In the genomic region with DNA sequence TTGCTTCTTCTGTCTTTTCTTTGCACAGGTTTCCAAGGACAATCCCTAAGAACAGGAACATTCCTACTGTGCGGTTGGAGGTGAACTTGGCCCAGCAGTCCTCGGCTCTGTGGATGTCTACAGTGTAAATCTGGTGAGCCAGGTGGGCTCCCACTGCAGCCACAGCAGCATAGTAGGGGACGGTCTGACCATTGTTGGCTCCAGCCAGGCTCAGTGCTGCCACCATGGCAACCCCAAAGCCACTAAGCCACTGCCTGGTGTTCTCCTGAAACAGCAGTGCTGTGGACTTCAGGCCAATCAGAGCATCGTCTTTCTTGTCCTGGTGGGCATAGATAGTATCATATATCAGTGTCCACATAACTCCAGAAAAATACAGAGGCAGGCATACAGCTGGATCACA, we compare ENCODE assay signal across 21 mouse cellular contexts. TPM values are rescaled to one million over a fixed set of nuclear protein-coding genes. Genes with fewer than 3 reads are reported as not detected.
DNase-seq lines count a peak whose midpoint lies in the region; ATAC-seq lines count a peak whose summit lies in the region.
"Had no signal": no experiment of that assay in that cellular context is flagged by ENCODE, and none has a peak within 500 bp of the region (broad histone marks: within the 10 kb centered on the region; RNA-seq: fewer than 3 reads in every experiment).

No protein-coding gene starts in this region.

- H3K9ac ChIP-seq in forebrain, embryonic 12.5 days, result no peak overlapping the region
- H3K9ac ChIP-seq in forebrain, embryonic 15.5 days (replicated peaks), result no peak overlapping the region
- no peak overlapping the region for H3K9ac ChIP-seq in hindbrain, embryonic 15.5 days
- H3K9ac ChIP-seq in hindbrain, embryonic 12.5 days, result no peak overlapping the region
- no peak overlapping the region for H3K9ac ChIP-seq in midbrain, embryonic 11.5 days (ENCODE audit: low read length)
- H3K9ac ChIP-seq in midbrain, embryonic 16.5 days (ENCODE audit: low read depth, low read length), result no peak overlapping the region
- H3K9ac ChIP-seq: heart, embryonic 15.5 days; midbrain, embryonic 15.5 days; neural tube, embryonic 12.5 days had no signal

- ATAC-seq in forebrain, embryonic 12.5 days (ENCODE audit: low FRiP score), result peak; percentile 33; the same call in 1 of the 2 replicates
- ATAC-seq in forebrain, embryonic 15.5 days (replicated peaks), result no peak
- ATAC-seq in hindbrain, embryonic 15.5 days (ENCODE audit: low FRiP score, low read depth), result 0 out of 2 replicates have a peak, but pooled peaks have one; percentile 45
- ATAC-seq in hindbrain, embryonic 12.5 days (ENCODE audit: low FRiP score), result no peak
- ATAC-seq in midbrain, embryonic 11.5 days (ENCODE audit: low FRiP score), result peak; percentile 71; the same call in 1 of the 2 replicates
- ATAC-seq in midbrain, embryonic 16.5 days, result no peak
- ATAC-seq: CD4-positive, CD25-positive, alpha-beta regulatory T cell, adult 4 months; inflammation-experienced regulatory T-cells, adult 6 months; midbrain, embryonic 15.5 days had no signal

- WGBS in forebrain, embryonic 12.5 days, result 57% methylated on average over 4 of the region's 4 CpGs
- WGBS in forebrain, embryonic 15.5 days, result 62% methylated on average over 4 of the region's 4 CpGs
- 54% methylated on average over 4 of the region's 4 CpGs for WGBS in hindbrain, embryonic 15.5 days
- WGBS in hindbrain, embryonic 12.5 days, result 57% methylated on average over 4 of the region's 4 CpGs
- WGBS in midbrain, embryonic 11.5 days, result 60% methylated on average over 4 of the region's 4 CpGs
- 57% methylated on average over 4 of the region's 4 CpGs for WGBS in midbrain, embryonic 16.5 days

- H3K4me3 ChIP-seq in forebrain, embryonic 12.5 days (replicated peaks), result no peak overlapping the region
- H3K4me3 ChIP-seq in forebrain, embryonic 15.5 days, result no peak overlapping the region
- H3K4me3 ChIP-seq in hindbrain, embryonic 15.5 days, result no peak overlapping the region
- H3K4me3 ChIP-seq in hindbrain, embryonic 12.5 days, result no peak overlapping the region
- H3K4me3 ChIP-seq in midbrain, embryonic 11.5 days (ENCODE audit: low read depth, low read length), result no peak overlapping the region
- H3K4me3 ChIP-seq in midbrain, embryonic 16.5 days (ENCODE audit: low read depth, low read length), result no peak overlapping the region
- H3K4me3 ChIP-seq: neural tube, embryonic 12.5 days had no signal

- no peaks in the 10 kb centered on the region for H3K4me1 ChIP-seq in forebrain, embryonic 12.5 days
- H3K4me1 ChIP-seq in forebrain, embryonic 15.5 days, result no peaks in the 10 kb centered on the region
- H3K4me1 ChIP-seq in hindbrain, embryonic 15.5 days (replicated peaks), result no peaks in the 10 kb centered on the region
- H3K4me1 ChIP-seq in hindbrain, embryonic 12.5 days, result no peaks in the 10 kb centered on the region
- no peaks in the 10 kb centered on the region for H3K4me1 ChIP-seq in midbrain, embryonic 11.5 days (ENCODE audit: control insufficient read depth, insufficient read depth, low read length)
- no peaks in the 10 kb centered on the region for H3K4me1 ChIP-seq in midbrain, embryonic 16.5 days (ENCODE audit: control insufficient read depth, insufficient read depth, low read length)
- H3K4me1 ChIP-seq: neural tube, embryonic 12.5 days had no signal

- H3K27me3 ChIP-seq in forebrain, embryonic 12.5 days, result no peaks in the 10 kb centered on the region
- H3K27me3 ChIP-seq in forebrain, embryonic 15.5 days, result no peaks in the 10 kb centered on the region
- H3K27me3 ChIP-seq in hindbrain, embryonic 15.5 days, result no peaks in the 10 kb centered on the region
- H3K27me3 ChIP-seq in hindbrain, embryonic 12.5 days, result peaks cover 2% of the 10 kb centered on the region; the same call in 1 of the 2 replicates
- H3K27me3 ChIP-seq in midbrain, embryonic 11.5 days (ENCODE audit: control insufficient read depth, insufficient read depth, low read length), result no peaks in the 10 kb centered on the region
- H3K27me3 ChIP-seq in midbrain, embryonic 16.5 days (ENCODE audit: control insufficient read depth, insufficient read depth, low read depth, low read length), result no peaks in the 10 kb centered on the region
- H3K27me3 ChIP-seq: heart, embryonic 15.5 days; midbrain, embryonic 15.5 days; neural tube, embryonic 12.5 days had no signal

- H3K4me2 ChIP-seq in forebrain, embryonic 12.5 days, result no peak overlapping the region
- no peak overlapping the region for H3K4me2 ChIP-seq in forebrain, embryonic 15.5 days (replicated peaks)
- H3K4me2 ChIP-seq in hindbrain, embryonic 15.5 days, result no peak overlapping the region
- H3K4me2 ChIP-seq in hindbrain, embryonic 12.5 days (replicated peaks), result no peak overlapping the region
- no peak overlapping the region for H3K4me2 ChIP-seq in midbrain, embryonic 11.5 days
- H3K4me2 ChIP-seq in midbrain, embryonic 16.5 days (ENCODE audit: low read length), result no peak overlapping the region

- H3K9me3 ChIP-seq in forebrain, embryonic 12.5 days, result no peaks in the 10 kb centered on the region
- no peaks in the 10 kb centered on the region for H3K9me3 ChIP-seq in forebrain, embryonic 15.5 days
- peaks cover 3% of the 10 kb centered on the region; the same call in 1 of the 2 replicates for H3K9me3 ChIP-seq in hindbrain, embryonic 15.5 days
- peaks cover 4% of the 10 kb centered on the region; the same call in 1 of the 2 replicates for H3K9me3 ChIP-seq in hindbrain, embryonic 12.5 days (replicated peaks)
- peaks cover 2% of the 10 kb centered on the region; the same call in 1 of the 2 replicates for H3K9me3 ChIP-seq in midbrain, embryonic 11.5 days (ENCODE audit: control insufficient read depth, low read length)
- peaks cover 3% of the 10 kb centered on the region; the same call in 1 of the 2 replicates for H3K9me3 ChIP-seq in midbrain, embryonic 16.5 days (replicated peaks; ENCODE audit: control insufficient read depth, low read length, poor library complexity, severe bottlenecking)
- H3K9me3 ChIP-seq: heart, embryonic 15.5 days; midbrain, embryonic 15.5 days; neural tube, embryonic 12.5 days had no signal

- H3K27ac ChIP-seq in forebrain, embryonic 12.5 days, result no peak overlapping the region
- H3K27ac ChIP-seq in forebrain, embryonic 15.5 days (replicated peaks), result no peak overlapping the region
- no peak overlapping the region for H3K27ac ChIP-seq in hindbrain, embryonic 15.5 days (replicated peaks)
- no peak overlapping the region for H3K27ac ChIP-seq in hindbrain, embryonic 12.5 days
- no peak overlapping the region for H3K27ac ChIP-seq in midbrain, embryonic 11.5 days (ENCODE audit: low read depth, low read length)
- no peak overlapping the region for H3K27ac ChIP-seq in midbrain, embryonic 16.5 days (ENCODE audit: low read length)
- H3K27ac ChIP-seq: heart, embryonic 15.5 days; midbrain, embryonic 15.5 days; neural tube, embryonic 12.5 days had no signal

- no peak for DNase-seq in midbrain, embryonic 11.5 days (ENCODE audit: low spot score, missing footprints)
- DNase-seq: cerebellum, adult 2 months; cerebellum, postnatal 14 days; gastrocnemius, postnatal 14 days; heart, postnatal 36 days; kidney, adult 11 months; kidney, postnatal 14 days; lung, adult 18-20 months; lung, postnatal 14 days; right cerebral cortex, postnatal 4 days; thymus, postnatal 4 days had no signal

- no peaks in the 10 kb centered on the region for H3K36me3 ChIP-seq in forebrain, embryonic 12.5 days (replicated peaks)
- no peaks in the 10 kb centered on the region for H3K36me3 ChIP-seq in forebrain, embryonic 15.5 days
- no peaks in the 10 kb centered on the region for H3K36me3 ChIP-seq in hindbrain, embryonic 15.5 days
- H3K36me3 ChIP-seq in hindbrain, embryonic 12.5 days, result no peaks in the 10 kb centered on the region
- no peaks in the 10 kb centered on the region for H3K36me3 ChIP-seq in midbrain, embryonic 11.5 days (ENCODE audit: control insufficient read depth, insufficient read depth, low read length)
- H3K36me3 ChIP-seq in midbrain, embryonic 16.5 days (ENCODE audit: control insufficient read depth, insufficient read depth, low read length), result no peaks in the 10 kb centered on the region
- H3K36me3 ChIP-seq: heart, embryonic 15.5 days; midbrain, embryonic 15.5 days; neural tube, embryonic 12.5 days had no signal

RNA-seq across cellular contexts. Expression of a gene that starts 19.8 kb away (rescaled TPM):
- polyA plus RNA-seq in forebrain, embryonic 12.5 days (2016; fragmentation: Nextera tagmentation; extraction: Ambion mirVana), result 63.2 and 72.4 TPM in 2 replicates
- polyA plus RNA-seq in forebrain, embryonic 15.5 days (2015; fragmentation: Nextera tagmentation; extraction: Ambion mirVana), result 45.6 and 46.9 TPM in 2 replicates
- polyA plus RNA-seq in hindbrain, embryonic 15.5 days (2015; fragmentation: Nextera tagmentation; extraction: Ambion mirVana), result 36.1 and 43.7 TPM in 2 replicates
- polyA plus RNA-seq in hindbrain, embryonic 12.5 days (2016; fragmentation: Nextera tagmentation; extraction: Ambion mirVana), result 63.8 and 77.2 TPM in 2 replicates
- polyA plus RNA-seq in midbrain, embryonic 11.5 days (2014; fragmentation: Nextera tagmentation; extraction: Ambion mirVana), result 43.4 and 46.8 TPM in 2 replicates
- polyA plus RNA-seq in midbrain, embryonic 16.5 days (2015; fragmentation: Nextera tagmentation; extraction: Ambion mirVana), result 38.2 and 40.6 TPM in 2 replicates

Comparison
In these comparisons a context has a peak if more than half of its experiments do, and no peak if none do; other contexts are left out.
1. ATAC-seq: peak in forebrain, embryonic 12.5 days (single experiment), hindbrain, embryonic 15.5 days (single experiment) and midbrain, embryonic 11.5 days (single experiment); none in forebrain, embryonic 15.5 days (single experiment), hindbrain, embryonic 12.5 days (single experiment) and midbrain, embryonic 16.5 days (single experiment).